Mouse (Mus musculus) midbrain, embryonic 10.5 days (tissue): ENCODE measurements around the gene Rgl1. TPM values are rescaled to one million over a fixed set of nuclear protein-coding genes. Genes with fewer than 3 reads are reported as not detected.
A peak's percentile ranks its signal among the peaks of the same experiment; 100 is the strongest.

Experiments
- DNase-seq: peaks from one replicate; pipeline ENCODE4 v3.0.0-alpha.2; 2017; ENCODE audit warnings: low spot score
- H3K27ac ChIP-seq: fragments of 300-500 bp; sonication (generic); replicated peaks from 2 replicates; pipeline ENCODE4 v1.5.1; 2016; ENCODE audit warnings: mild to moderate bottlenecking
- H3K27me3 ChIP-seq: fragments of 300-500 bp; sonication (generic); 2 replicates; pipeline ENCODE4 v1.6.1; 2016; ENCODE audit warnings: low read depth, mild to moderate bottlenecking; ENCODE audit not compliant: poor library complexity, severe bottlenecking
- H3K36me3 ChIP-seq: fragments of 300-500 bp; sonication (generic); 2 replicates; pipeline ENCODE4 v1.6.1; 2016; ENCODE audit warnings: mild to moderate bottlenecking, moderate library complexity
- H3K4me1 ChIP-seq: fragments of 300-500 bp; sonication (generic); 2 replicates; pipeline ENCODE4 v1.6.1; 2016
- H3K4me3 ChIP-seq: fragments of 300-500 bp; sonication (generic); 2 replicates; pipeline ENCODE4 v1.5.1; 2016; ENCODE audit warnings: mild to moderate bottlenecking, moderate library complexity
- H3K9me3 ChIP-seq: fragments of 300-500 bp; sonication (generic); replicated peaks from 2 replicates; pipeline ENCODE4 v1.6.1; 2016; ENCODE audit warnings: mild to moderate bottlenecking
- WGBS: fragments of 180-500 bp; shearing (Covaris S2); methylation state at CpG from one replicate; pipeline ENCODE4 v1.1.7; 2016; 5-methylcytosine and 5-hydroxymethylcytosine counted together
- polyA plus RNA-seq: library from polyadenylated mRNA; unstranded; fragments of >200 nt; fragmentation: Nextera tagmentation; extraction: Ambion mirVana; gene quantifications from 2 replicates; pipeline ENCODE4 v1.2.1, GENCODE M21; 2016

The Rgl1 gene
- 23.2 and 24.4 TPM in 2 replicates for polyA plus RNA-seq

GRCm38 (mm10) chr1:152766032-152766772, at the start of gene Rgl1, which contains the start of gene Arpc5:
Gene Rgl1, minus strand, starts transcription at chr1:152766351.
Gene Arpc5, plus strand, starts transcription at chr1:152766542.
- Histone ChIP-seq H3K36me3 (peaks cover 16% of the 10 kb centered on the region), H3K27ac (peak within 1 kb of the TSS; percentile 91), H3K4me1 (peaks cover 16% of the 10 kb centered on the region), H3K27me3 (peaks cover 30% of the 10 kb centered on the region), H3K4me3 (peak within 1 kb of the TSS; percentile 79), H3K9me3 (no peaks in the 10 kb centered on the region)
- WGBS, result under 1% methylated on average over 86 of the region's 86 CpGs
- peak; percentile 96 for DNase-seq

GRCm38 (mm10) chr1:152815265-152815701, 49.1 kb upstream of the Rgl1 start:
- whole genome bisulfite sequencing, result 52% methylated on average over 7 of the region's 7 CpGs
- DNase-seq, result peak; percentile 54
- no peak overlapping the region for H3K4me3 ChIP-seq
- H3K27me3 ChIP-seq, result no peaks in the 10 kb centered on the region
- H3K4me1 ChIP-seq, result peaks cover 61% of the 10 kb centered on the region
- no peaks in the 10 kb centered on the region for H3K36me3 ChIP-seq
- peak overlapping the region; percentile 39 for H3K27ac ChIP-seq
- no peaks in the 10 kb centered on the region for H3K9me3 ChIP-seq

- Histone ChIP-seq H3K27ac (0 out of 2 replicates have a peak overlapping the region, but pooled peaks have one; percentile 28), H3K9me3 (no peaks in the 10 kb centered on the region), H3K4me3 (no peak overlapping the region), H3K4me1 (peaks cover 42% of the 10 kb centered on the region), H3K36me3 (no peaks in the 10 kb centered on the region), H3K27me3 (no peaks in the 10 kb centered on the region)
- no peak for DNase-seq
- WGBS, result 71% methylated on average over 13 of the region's 13 CpGs
Measured at GRCm38 (mm10) chr1:152810533-152811439, 44.6 kb upstream of the Rgl1 start.

GRCm38 (mm10) chr1:152809541-152810252, 43.5 kb upstream of the Rgl1 start:
- Histone ChIP-seq H3K27me3 (no peaks in the 10 kb centered on the region), H3K36me3 (no peaks in the 10 kb centered on the region), H3K4me3 (no peak overlapping the region), H3K9me3 (no peaks in the 10 kb centered on the region), H3K27ac (peak overlapping the region; percentile 42; the same call in 1 of the 2 replicates), H3K4me1 (peaks cover 31% of the 10 kb centered on the region)
- DNase-seq, result peak; percentile 41
- WGBS, result 44% methylated on average over 8 of the region's 8 CpGs

- H3K36me3 ChIP-seq, result no peaks in the 10 kb centered on the region
- H3K4me3 ChIP-seq, result no peak overlapping the region
- no peak overlapping the region for H3K27ac ChIP-seq
- no peaks in the 10 kb centered on the region for H3K9me3 ChIP-seq
- no peak for DNase-seq
- 91% methylated on average over 2 of the region's 2 CpGs for WGBS
- no peaks in the 10 kb centered on the region for H3K27me3 ChIP-seq
- peaks cover 25% of the 10 kb centered on the region for H3K4me1 ChIP-seq
Measured at GRCm38 (mm10) chr1:152808392-152808680, 42.2 kb upstream of the Rgl1 start.

- Histone ChIP-seq H3K4me1 (peaks cover 21% of the 10 kb centered on the region), H3K27me3 (no peaks in the 10 kb centered on the region), H3K27ac (no peak overlapping the region; the same call in 1 of the 2 replicates), H3K36me3 (no peaks in the 10 kb centered on the region), H3K4me3 (no peak overlapping the region), H3K9me3 (no peaks in the 10 kb centered on the region)
- DNase-seq, result no peak
- WGBS, result 85% methylated on average over 18 of the region's 18 CpGs
Measured at GRCm38 (mm10) chr1:152807619-152808391, 41.7 kb upstream of the Rgl1 start.

GRCm38 (mm10) chr1:152804907-152805306, 38.8 kb upstream of the Rgl1 start:
- WGBS, result 81% methylated on average over 6 of the region's 6 CpGs
- no peak for DNase-seq
- Histone ChIP-seq H3K36me3 (no peaks in the 10 kb centered on the region), H3K27ac (no peak overlapping the region), H3K4me3 (no peak overlapping the region), H3K4me1 (peaks cover 10% of the 10 kb centered on the region; the same call in 1 of the 2 replicates), H3K9me3 (no peaks in the 10 kb centered on the region), H3K27me3 (no peaks in the 10 kb centered on the region)

- Histone ChIP-seq H3K36me3 (no peaks in the 10 kb centered on the region), H3K4me3 (no peak overlapping the region), H3K27me3 (no peaks in the 10 kb centered on the region), H3K9me3 (no peaks in the 10 kb centered on the region), H3K4me1 (peaks cover 14% of the 10 kb centered on the region; the same call in 1 of the 2 replicates), H3K27ac (no peak overlapping the region)
- 91% methylated on average over 13 of the region's 13 CpGs for WGBS
- DNase-seq, result no peak
Measured at GRCm38 (mm10) chr1:152800633-152801176, 34.6 kb upstream of the Rgl1 start.

GRCm38 (mm10) chr1:152799897-152800296, 33.7 kb upstream of the Rgl1 start, which contains the start of gene Ncf2:
Gene Ncf2, plus strand, starts transcription at chr1:152800194.
- no peak within 1 kb of the TSS for H3K27ac ChIP-seq
- no peak for DNase-seq

GRCm38 (mm10) chr1:152798125-152798524, 32.0 kb upstream of the Rgl1 start:
- WGBS, result 81% methylated on average over 9 of the region's 9 CpGs
- no peak overlapping the region for H3K4me3 ChIP-seq
- peaks cover 24% of the 10 kb centered on the region for H3K4me1 ChIP-seq
- H3K27me3 ChIP-seq, result no peaks in the 10 kb centered on the region
- DNase-seq, result no peak
- H3K9me3 ChIP-seq, result no peaks in the 10 kb centered on the region
- H3K36me3 ChIP-seq, result no peaks in the 10 kb centered on the region
- H3K27ac ChIP-seq, result no peak overlapping the region

More at GRCm38 (mm10) chr1:152799897-152800296, 33.7 kb upstream of the Rgl1 start, which contains the start of gene Ncf2:
- Histone ChIP-seq H3K27me3 (no peaks in the 10 kb centered on the region), H3K36me3 (no peaks in the 10 kb centered on the region), H3K4me3 (no peak within 1 kb of the TSS), H3K9me3 (no peaks in the 10 kb centered on the region), H3K4me1 (peaks cover 14% of the 10 kb centered on the region; the same call in 1 of the 2 replicates)
- WGBS, result 9% methylated on average over 2 of the region's 2 CpGs

GRCm38 (mm10) chr1:152796683-152797263, 30.6 kb upstream of the Rgl1 start:
- peaks cover 35% of the 10 kb centered on the region for H3K4me1 ChIP-seq
- 81% methylated on average over 8 of the region's 8 CpGs for WGBS

More at GRCm38 (mm10) chr1:152796683-152797263, 30.6 kb upstream of the Rgl1 start:
- DNase-seq, result no peak
- H3K9me3 ChIP-seq, result no peaks in the 10 kb centered on the region
- H3K27me3 ChIP-seq, result no peaks in the 10 kb centered on the region
- H3K4me3 ChIP-seq, result no peak overlapping the region
- no peak overlapping the region for H3K27ac ChIP-seq
- H3K36me3 ChIP-seq, result no peaks in the 10 kb centered on the region
